Mouse (Mus musculus) small intestine, adult 10 weeks (tissue): ENCODE measurements around the gene Grn. TPM values are rescaled to one million over a fixed set of nuclear protein-coding genes. Genes with fewer than 3 reads are reported as not detected.

Experiments used
- polyA plus RNA-seq: library from polyadenylated mRNA; stranded (reverse); fragments of 350-450 nt; fragmentation: Illumina TruSeq; extraction: RNeasy Lipid Tissue Mini Kit (QIAGEN cat#74804); gene quantifications from one replicate; pipeline ENCODE4 v1.2.3, GENCODE M21; 2014; ENCODE audit warnings: low replicate concordance

Grn gene
- 2.2 TPM for polyA plus RNA-seq

GRCm38 (mm10) chr11:102430121-102431017 is at the start of gene Grn:
Gene Grn, plus strand, starts transcription at chr11:102430315.

GRCm38 (mm10) chr11:102393238-102393634 is 36.9 kb upstream of the Grn start, which contains the start of gene Rundc3a:
Gene Rundc3a, plus strand, starts transcription at chr11:102393403.

GRCm38 (mm10) chr11:102407834-102408215 is 22.3 kb upstream of the Grn start, which contains the start of gene Slc25a39:
Gene Slc25a39, minus strand, starts transcription at chr11:102407946.

GRCm38 (mm10) chr11:102447497-102447896 is 17.4 kb downstream of the Grn start, which contains the start of gene Fam171a2:
Gene Fam171a2, minus strand, starts transcription at chr11:102447682.

DNA sequence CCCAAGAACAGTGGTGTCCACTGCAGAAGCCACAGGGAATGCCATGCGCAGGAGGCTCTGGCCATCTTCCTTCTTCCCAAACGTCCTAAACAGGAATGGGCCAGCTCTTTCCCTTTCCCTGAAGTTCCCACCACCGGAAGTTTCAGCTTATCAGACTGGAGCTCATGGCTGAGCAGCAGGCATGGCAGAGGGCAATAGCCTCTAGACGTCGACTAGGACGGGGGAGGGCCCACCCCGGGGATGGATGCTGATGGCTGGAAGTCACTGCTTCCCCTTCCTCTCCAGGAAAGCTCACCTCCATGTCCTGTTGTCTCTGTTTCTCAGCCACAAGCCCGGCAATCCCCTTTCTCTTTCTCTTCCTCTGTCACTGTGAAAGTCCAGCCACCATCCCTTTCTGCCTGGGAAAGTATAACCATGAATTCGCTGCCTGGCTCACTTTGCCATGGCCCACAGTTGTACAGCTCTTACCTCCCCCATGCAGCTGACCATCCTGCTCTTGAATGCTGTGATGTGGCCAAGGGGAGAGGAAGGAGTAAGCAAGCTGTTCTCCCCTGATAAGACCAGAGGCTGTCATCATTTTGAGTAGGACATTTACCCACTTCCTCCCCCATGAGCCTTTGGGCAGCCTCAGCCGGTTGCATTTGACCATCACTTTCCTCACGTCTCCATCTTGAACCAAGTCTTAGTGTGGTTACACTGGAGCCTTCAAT is 39.7 kb downstream of the Grn start, which contains the start of gene Itga2b:
Gene Itga2b, minus strand, starts transcription at position 475 of the 710 bp plus-strand sequence.

Other genes with a start within 250 kb of the Grn start
- 50.0 TPM for gene Lsm12, start 245.0 kb upstream of the Grn start, polyA plus RNA-seq
- 1.1 TPM for gene G6pc3, start 240.7 kb upstream of the Grn start, polyA plus RNA-seq
- gene Hdac5, start 200.1 kb upstream of the Grn start, polyA plus RNA-seq, result 1.2 TPM
- gene BC030867, start 181.4 kb upstream of the Grn start, polyA plus RNA-seq, result not detected
- gene Asb16, start 161.6 kb upstream of the Grn start, polyA plus RNA-seq, result not detected
- 6.1 TPM for gene Tmub2, start 145.4 kb upstream of the Grn start, polyA plus RNA-seq
- 5.4 TPM for gene Atxn7l3, start 133.7 kb upstream of the Grn start, polyA plus RNA-seq
- 22.9 TPM for gene Ubtf, start 110.6 kb upstream of the Grn start, polyA plus RNA-seq
- not detected for gene Slc4a1, start 64.1 kb upstream of the Grn start, polyA plus RNA-seq
- gene Rundc3a, start 36.9 kb upstream of the Grn start, polyA plus RNA-seq, result not detected
- gene Slc25a39, start 22.4 kb upstream of the Grn start, polyA plus RNA-seq, result 4.1 TPM
- not detected for gene Fam171a2, start 17.4 kb downstream of the Grn start, polyA plus RNA-seq
- gene Itga2b, start 39.8 kb downstream of the Grn start, polyA plus RNA-seq, result not detected
- gene Gpatch8, start 126.1 kb downstream of the Grn start, polyA plus RNA-seq, result 26.5 TPM
- gene Gm11627, start 149.1 kb downstream of the Grn start, polyA plus RNA-seq, result 2.2 TPM
- 0.82 TPM for gene Fzd2, start 174.1 kb downstream of the Grn start, polyA plus RNA-seq
- gene Meioc, start 233.4 kb downstream of the Grn start, polyA plus RNA-seq, result not detected